Mouse (Mus musculus): ENCODE data around the gene Lmbr1l.

Lmbr1l gene

GRCm38 (mm10) chr15:98869342-98870178 is 48.5 kb downstream of the Lmbr1l start:
- DNase-seq (ENCODE audit: low read depth, low spot score) = no peak

- DNase-seq (ENCODE audit: low read depth, low spot score) = no peak
These were observed 49.5 kb downstream of the Lmbr1l start for GRCm38 (mm10) chr15:98868346-98869063.

GRCm38 (mm10) chr15:98867321-98867720 is 50.7 kb downstream of the Lmbr1l start:
- DNase-seq (ENCODE audit: low read depth, low spot score) = peak; percentile 67

GRCm38 (mm10) chr15:98866501-98866900 is 51.5 kb downstream of the Lmbr1l start:
- DNase-seq (ENCODE audit: low read depth, low spot score) = no peak

GRCm38 (mm10) chr15:98865771-98866170 is 52.3 kb downstream of the Lmbr1l start:
- no peak for DNase-seq (ENCODE audit: low read depth, low spot score)

- no peak for DNase-seq (ENCODE audit: low read depth, low spot score)
These were observed 53.1 kb downstream of the Lmbr1l start for GRCm38 (mm10) chr15:98864951-98865350.

GRCm38 (mm10) chr15:98863451-98863958 is 54.5 kb downstream of the Lmbr1l start:
- no peak for DNase-seq (ENCODE audit: low read depth, low spot score)

- no peak for DNase-seq (ENCODE audit: low read depth, low spot score)
These were observed 56.2 kb downstream of the Lmbr1l start for GRCm38 (mm10) chr15:98861701-98862410.

- DNase-seq (ENCODE audit: low read depth, low spot score) = no peak
These were observed 57.1 kb downstream of the Lmbr1l start for GRCm38 (mm10) chr15:98860921-98861320.

GRCm38 (mm10) chr15:98859319-98860043 is 58.5 kb downstream of the Lmbr1l start:
- no peak for DNase-seq (ENCODE audit: low read depth, low spot score)

- DNase-seq (ENCODE audit: low read depth, low spot score) = no peak
These were observed 63.8 kb downstream of the Lmbr1l start for GRCm38 (mm10) chr15:98854214-98854613.
